Mouse (Mus musculus): ENCODE results near the gene Coro6. TPM values are rescaled to one million over a fixed set of nuclear protein-coding genes. Genes with fewer than 3 reads are reported as not detected.

The Coro6 gene
- polyA plus RNA-seq, 1 experiment, result 2.7 TPM

DNA sequence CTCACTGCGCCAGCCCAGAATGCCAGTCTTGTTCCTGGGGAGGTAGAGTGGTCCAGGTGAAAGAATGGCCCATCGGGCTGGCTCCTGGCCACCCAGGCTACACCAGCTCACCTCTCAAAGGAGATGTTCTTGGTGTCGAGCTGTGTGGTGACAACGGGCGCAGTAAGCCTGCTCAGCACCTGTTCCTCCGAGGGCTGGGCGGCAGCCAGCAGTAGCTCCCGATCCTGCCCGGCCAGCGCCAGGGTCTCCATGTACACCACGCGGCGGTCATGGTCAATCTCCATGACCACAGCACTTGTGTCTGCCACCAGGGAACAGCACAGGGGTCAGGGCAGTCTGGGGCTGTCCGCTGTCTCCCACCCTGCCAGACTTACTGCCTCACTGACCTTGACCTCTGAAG, 14.0 kb downstream of the Coro6 start:
- Histone ChIP-seq H3K36me3 (ENCODE audit: control insufficient read depth, insufficient read depth, low read length) (no peaks in the 10 kb centered on the region), H3K4me1 (ENCODE audit: control insufficient read depth, insufficient read depth, low read length) (peaks cover 5% of the 10 kb centered on the region), H3K27ac (ENCODE audit: control insufficient read depth, insufficient read depth, low read depth, low read length) (no peak overlapping the region), H3K4me3 (ENCODE audit: control insufficient read depth, low read depth, low read length) (no peak overlapping the region), H3K27me3 (ENCODE audit: control insufficient read depth, insufficient read depth, low read length) (no peaks in the 10 kb centered on the region)
- TF ChIP-seq POLR2A (IDR thresholded peaks at IDR 0.05; ENCODE audit: control insufficient read depth, low read depth, low read length), result no peak
- TF ChIP-seq CTCF (IDR thresholded peaks at IDR 0.05; ENCODE audit: control insufficient read depth, insufficient read depth, insufficient replicate concordance, low read depth, low read length), result no peak

DNA sequence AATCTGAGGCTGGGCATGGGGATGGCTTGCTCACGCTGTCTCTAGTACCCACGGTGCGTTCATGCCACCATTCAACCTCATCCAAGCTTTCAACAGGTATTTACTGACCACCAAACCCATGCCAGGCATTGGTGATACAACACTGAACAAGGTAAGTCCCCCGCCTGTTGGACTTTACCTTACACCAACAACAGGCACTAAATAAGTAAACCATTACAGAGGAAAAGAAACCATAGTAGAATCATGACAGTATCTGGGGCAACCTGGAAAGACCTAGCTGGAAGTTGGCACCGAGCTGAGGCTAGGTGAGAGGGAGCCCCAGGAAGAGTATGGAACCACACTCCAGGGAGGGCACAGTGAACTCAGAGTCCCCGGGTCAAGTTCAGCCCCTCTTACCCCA, 14.7 kb downstream of the Coro6 start:
- no peak overlapping the region for H3K4me3 ChIP-seq (ENCODE audit: control insufficient read depth, low read depth, low read length)
- peaks cover under 1% of the 10 kb centered on the region for H3K4me1 ChIP-seq (ENCODE audit: control insufficient read depth, insufficient read depth, low read length)
- H3K27ac ChIP-seq (ENCODE audit: control insufficient read depth, insufficient read depth, low read depth, low read length), result no peak overlapping the region
- no peak for TF ChIP-seq CTCF (IDR thresholded peaks at IDR 0.05; ENCODE audit: control insufficient read depth, insufficient read depth, insufficient replicate concordance, low read depth, low read length)
- H3K36me3 ChIP-seq (ENCODE audit: control insufficient read depth, insufficient read depth, low read length), result no peaks in the 10 kb centered on the region
- no peaks in the 10 kb centered on the region for H3K27me3 ChIP-seq (ENCODE audit: control insufficient read depth, insufficient read depth, low read length)

DNA sequence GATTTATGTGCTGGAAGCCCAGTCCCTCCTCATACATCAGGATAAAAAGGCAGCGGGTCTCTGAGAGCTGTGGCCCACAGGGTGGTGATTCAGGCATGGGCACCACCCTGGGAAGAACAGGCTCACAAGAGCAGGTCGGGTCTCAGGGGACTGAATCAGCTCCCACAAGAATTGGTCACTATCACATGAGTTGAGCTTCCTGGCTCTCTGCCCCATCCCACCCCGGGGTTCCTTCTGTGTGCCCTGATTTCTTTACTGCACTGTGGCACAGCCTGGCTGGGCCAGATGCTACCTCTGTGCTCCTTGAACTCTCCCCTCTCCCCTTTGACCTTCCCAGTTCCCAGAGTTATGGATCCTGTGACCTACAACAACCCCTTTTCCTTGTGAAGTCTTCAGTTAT, 20.8 kb downstream of the Coro6 start:
- H3K36me3 ChIP-seq (ENCODE audit: control insufficient read depth, insufficient read depth, low read length), result no peaks in the 10 kb centered on the region
- no peak for TF ChIP-seq POLR2A (IDR thresholded peaks at IDR 0.05; ENCODE audit: control insufficient read depth, low read depth, low read length)
- no peak for TF ChIP-seq CTCF (IDR thresholded peaks at IDR 0.05; ENCODE audit: control insufficient read depth, insufficient read depth, insufficient replicate concordance, low read depth, low read length)
- H3K27me3 ChIP-seq (ENCODE audit: control insufficient read depth, insufficient read depth, low read length), result no peaks in the 10 kb centered on the region
- no peak overlapping the region for H3K27ac ChIP-seq (ENCODE audit: control insufficient read depth, insufficient read depth, low read depth, low read length)
- H3K4me1 ChIP-seq (ENCODE audit: control insufficient read depth, insufficient read depth, low read length), result no peaks in the 10 kb centered on the region
- no peak overlapping the region for H3K4me3 ChIP-seq (ENCODE audit: control insufficient read depth, low read depth, low read length)

DNA sequence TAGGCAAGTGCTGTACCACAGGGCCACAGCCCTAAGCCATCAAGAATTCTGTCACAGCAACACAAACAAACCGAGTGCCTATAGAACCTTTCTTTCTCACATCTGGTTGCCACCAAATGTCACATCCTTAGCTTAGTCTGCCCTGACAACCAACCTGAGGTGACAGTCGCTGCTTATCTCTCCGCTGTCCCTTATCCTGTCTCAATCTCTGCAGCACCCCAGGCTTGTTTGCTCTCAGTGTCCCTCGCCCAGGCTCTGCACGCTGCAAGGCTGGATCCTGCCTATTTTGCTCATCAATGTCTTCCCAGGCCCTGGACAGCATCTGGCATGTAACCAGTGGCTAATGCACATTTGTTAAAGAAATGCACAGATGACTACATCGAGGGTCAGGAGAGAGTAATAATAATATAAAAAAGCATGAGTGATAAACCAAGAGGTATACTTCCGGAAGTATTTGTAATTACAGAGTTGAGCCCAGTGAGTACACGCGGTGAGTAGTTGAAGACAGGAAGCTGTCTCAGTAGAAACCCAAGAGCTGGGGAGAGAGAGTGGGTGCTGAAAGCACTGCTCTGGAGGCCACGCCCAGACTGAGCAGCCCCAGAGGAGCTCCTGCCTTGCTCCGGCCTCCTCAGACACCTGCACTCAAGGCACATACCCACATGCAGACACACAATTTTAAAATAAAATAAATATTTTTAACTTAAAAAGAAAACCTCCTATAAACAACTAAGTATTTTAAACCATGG, 21.5 kb downstream of the Coro6 start:
- TF ChIP-seq CTCF (IDR thresholded peaks at IDR 0.05; ENCODE audit: control insufficient read depth, insufficient read depth, insufficient replicate concordance, low read depth, low read length) (no peak), POLR2A (IDR thresholded peaks at IDR 0.05; ENCODE audit: control insufficient read depth, low read depth, low read length) (no peak)
- Histone ChIP-seq H3K27me3 (ENCODE audit: control insufficient read depth, insufficient read depth, low read length) (no peaks in the 10 kb centered on the region), H3K27ac (ENCODE audit: control insufficient read depth, insufficient read depth, low read depth, low read length) (no peak overlapping the region), H3K4me1 (ENCODE audit: control insufficient read depth, insufficient read depth, low read length) (peaks cover 2% of the 10 kb centered on the region), H3K4me3 (ENCODE audit: control insufficient read depth, low read depth, low read length) (no peak overlapping the region), H3K36me3 (ENCODE audit: control insufficient read depth, insufficient read depth, low read length) (no peaks in the 10 kb centered on the region)

DNA sequence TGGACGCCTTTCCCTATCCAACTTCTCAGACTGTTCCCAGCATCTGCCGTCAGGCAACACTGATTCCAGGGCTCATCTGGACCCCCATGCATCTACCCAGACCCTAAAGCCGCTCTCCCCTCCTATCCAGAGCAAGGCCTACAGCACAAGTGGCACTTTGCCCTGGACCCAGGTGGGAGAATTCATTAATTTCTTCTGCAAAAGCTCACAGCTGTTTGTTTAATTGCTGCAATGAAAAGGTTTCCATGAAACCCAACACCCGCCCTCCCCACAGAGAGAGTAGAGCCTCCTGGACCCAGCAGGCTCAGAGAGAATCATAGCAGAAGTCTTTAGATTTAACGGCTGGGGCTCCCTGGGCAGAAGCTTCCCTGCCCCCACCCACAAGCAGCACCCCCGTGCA, 23.0 kb downstream of the Coro6 start:
- Histone ChIP-seq H3K27ac (ENCODE audit: control insufficient read depth, insufficient read depth, low read depth, low read length) (no peak overlapping the region), H3K4me3 (ENCODE audit: control insufficient read depth, low read depth, low read length) (no peak overlapping the region), H3K36me3 (ENCODE audit: control insufficient read depth, insufficient read depth, low read length) (no peaks in the 10 kb centered on the region), H3K27me3 (ENCODE audit: control insufficient read depth, insufficient read depth, low read length) (peaks cover 3% of the 10 kb centered on the region; the same call in 1 of the 2 replicates), H3K4me1 (ENCODE audit: control insufficient read depth, insufficient read depth, low read length) (peaks cover 13% of the 10 kb centered on the region)
- TF ChIP-seq POLR2A (IDR thresholded peaks at IDR 0.05; ENCODE audit: control insufficient read depth, low read depth, low read length) (no peak), CTCF (IDR thresholded peaks at IDR 0.05; ENCODE audit: control insufficient read depth, insufficient read depth, insufficient replicate concordance, low read depth, low read length) (no peak)

DNA sequence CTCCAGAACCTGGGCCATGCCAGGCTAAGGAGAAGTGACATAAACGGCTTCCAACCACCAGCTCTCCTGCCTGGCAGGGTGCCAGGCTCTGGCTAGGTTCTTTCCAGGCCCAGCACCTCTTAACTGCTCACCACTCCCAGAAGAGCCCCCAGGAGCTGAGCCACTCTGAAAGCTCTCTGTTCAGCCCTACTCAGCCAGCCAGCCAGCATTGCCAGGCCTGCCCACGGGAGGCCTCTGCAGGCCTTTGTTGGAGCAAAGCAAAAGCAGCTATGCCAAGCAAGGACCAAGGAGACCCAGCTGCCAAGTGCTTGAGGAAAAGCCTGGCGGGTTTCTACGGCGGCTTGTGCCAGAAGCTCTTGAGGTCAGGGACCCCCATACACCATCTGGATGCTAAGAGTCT, 24.6 kb downstream of the Coro6 start:
- Histone ChIP-seq H3K4me1 (ENCODE audit: control insufficient read depth, insufficient read depth, low read length) (peaks cover 18% of the 10 kb centered on the region), H3K27ac (ENCODE audit: control insufficient read depth, insufficient read depth, low read depth, low read length) (no peak overlapping the region), H3K27me3 (ENCODE audit: control insufficient read depth, insufficient read depth, low read length) (peaks cover 3% of the 10 kb centered on the region; the same call in 1 of the 2 replicates), H3K36me3 (ENCODE audit: control insufficient read depth, insufficient read depth, low read length) (no peaks in the 10 kb centered on the region), H3K4me3 (ENCODE audit: control insufficient read depth, low read depth, low read length) (no peak overlapping the region)
- TF ChIP-seq POLR2A (IDR thresholded peaks at IDR 0.05; ENCODE audit: control insufficient read depth, low read depth, low read length) (no peak), CTCF (IDR thresholded peaks at IDR 0.05; ENCODE audit: control insufficient read depth, insufficient read depth, insufficient replicate concordance, low read depth, low read length) (no peak)

DNA sequence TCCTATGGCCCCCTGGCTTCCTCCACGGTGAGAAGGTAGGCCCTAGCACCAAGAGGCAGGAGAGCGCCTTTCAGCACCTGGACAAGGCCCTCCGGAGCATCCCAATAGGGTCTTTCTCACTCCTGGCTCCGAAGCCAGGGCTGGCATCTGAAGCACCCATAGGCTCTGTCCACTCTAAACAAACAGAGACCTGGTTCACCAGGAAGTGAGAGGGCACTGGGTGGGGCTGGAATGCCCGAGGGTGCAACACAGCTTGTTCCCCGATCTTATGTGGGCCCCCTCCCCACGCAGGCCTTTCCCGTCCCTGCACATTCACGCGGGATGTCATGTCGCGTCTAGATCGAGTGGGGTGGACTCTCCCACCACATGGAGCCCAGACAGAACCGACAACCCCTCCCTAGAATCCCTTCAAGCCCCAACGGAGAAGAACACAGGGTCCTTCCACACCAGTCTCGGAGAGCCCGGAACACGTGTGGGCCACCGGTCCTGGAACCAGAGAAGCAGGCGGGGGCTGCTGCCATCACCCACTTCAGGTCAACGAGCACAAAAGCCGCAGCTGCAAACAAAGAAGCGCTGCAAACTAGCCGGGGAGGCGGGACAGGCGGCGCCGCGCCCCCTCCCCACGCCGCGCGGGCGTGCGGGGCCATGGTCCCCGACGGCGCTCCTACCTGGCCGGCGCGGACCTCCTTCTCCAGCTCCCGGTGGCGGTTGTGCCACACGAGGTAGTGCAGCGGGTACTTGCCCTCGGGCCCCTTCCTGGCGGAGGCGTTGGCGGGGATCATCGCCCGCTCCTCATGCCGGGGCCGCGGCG, 26.8 kb downstream of the Coro6 start:
- TF ChIP-seq POLR2A (IDR thresholded peaks at IDR 0.05; ENCODE audit: control insufficient read depth, low read depth, low read length) (no peak), CTCF (IDR thresholded peaks at IDR 0.05; ENCODE audit: control insufficient read depth, insufficient read depth, insufficient replicate concordance, low read depth, low read length) (no peak)
- Histone ChIP-seq H3K36me3 (ENCODE audit: control insufficient read depth, insufficient read depth, low read length) (no peaks in the 10 kb centered on the region), H3K27ac (ENCODE audit: control insufficient read depth, insufficient read depth, low read depth, low read length) (no peak overlapping the region), H3K4me3 (ENCODE audit: control insufficient read depth, low read depth, low read length) (peak overlapping the region; percentile 59), H3K27me3 (ENCODE audit: control insufficient read depth, insufficient read depth, low read length) (peaks cover 3% of the 10 kb centered on the region; the same call in 1 of the 2 replicates), H3K4me1 (ENCODE audit: control insufficient read depth, insufficient read depth, low read length) (peaks cover 28% of the 10 kb centered on the region)

Data from testis, adult 2 months (tissue).